23 mouse cellular contexts compared by ENCODE assay signal in genomic region chr16:18672027-18672426, GRCm38 (mm10). TPM values are rescaled to one million over a fixed set of nuclear protein-coding genes. Genes with fewer than 3 reads are reported as not detected.
DNase-seq lines count a peak whose midpoint lies in the region; ATAC-seq and TF ChIP-seq lines count a peak whose summit lies in the region.
"Had no signal": no experiment of that assay in that cellular context is flagged by ENCODE, and none has a peak within 500 bp of the region (broad histone marks: within the 10 kb centered on the region; RNA-seq: fewer than 3 reads in every experiment).

No protein-coding gene starts in this region.

- no peak for TF ChIP-seq CTCF in heart, adult 2 months (IDR thresholded peaks at IDR 0.05)
- TF ChIP-seq CTCF in CH12.LX (conservative IDR thresholded peaks at IDR 0.05 in 1 of 2, IDR thresholded peaks at IDR 0.05 in 1 of 2; ENCODE audit: low read depth in 2 of 2, low read length in 2 of 2), result no peak

- no peak overlapping the region for H3K9ac ChIP-seq in heart, embryonic 11.5 days (ENCODE audit: low read depth, low read length)
- H3K9ac ChIP-seq in heart, adult 2 months (ENCODE audit: low read depth, low read length), result no peak overlapping the region
- H3K9ac ChIP-seq in CH12.LX (ENCODE audit: insufficient read depth, low read depth), result no peak overlapping the region

- TF ChIP-seq POLR2A in heart, adult 2 months (IDR thresholded peaks at IDR 0.05; ENCODE audit: insufficient read depth, low read depth, low read length), result no peak
- no peak for TF ChIP-seq POLR2A in CH12.LX (IDR thresholded peaks at IDR 0.05; ENCODE audit: low read depth, low read length)

- H3K36me3 ChIP-seq in heart, embryonic 11.5 days (ENCODE audit: control insufficient read depth, insufficient read depth, low read length), result no peaks in the 10 kb centered on the region
- H3K36me3 ChIP-seq in heart, embryonic 10.5 days, result no peaks in the 10 kb centered on the region
- H3K36me3 ChIP-seq in heart, adult 2 months (ENCODE audit: control insufficient read depth, insufficient read depth, low read length), result no peaks in the 10 kb centered on the region
- H3K36me3 ChIP-seq in CH12.LX (replicated peaks in 1 of 2; ENCODE audit: control insufficient read depth in 1 of 2, insufficient read depth in 1 of 2, low read length in 1 of 2), result no peaks in the 10 kb centered on the region
- H3K36me3 ChIP-seq: G1E had no signal

- in situ Hi-C loops in CH12.LX (cut with MboI; ENCODE audit: low pct_ligation_motif_present, low pct_unique_long_range_greater_than_20kb, low sequenced_read_pairs), result no loop called here

- H3K4me1 ChIP-seq in heart, embryonic 11.5 days (ENCODE audit: control insufficient read depth, insufficient read depth, low read length), result no peaks in the 10 kb centered on the region
- no peaks in the 10 kb centered on the region for H3K4me1 ChIP-seq in heart, embryonic 10.5 days
- H3K4me1 ChIP-seq in heart, adult 2 months (ENCODE audit: control insufficient read depth, insufficient read depth, low read length), result no peaks in the 10 kb centered on the region
- H3K4me1 ChIP-seq in CH12.LX (ENCODE audit: control insufficient read depth in 1 of 2, insufficient read depth in 2 of 2), result peaks cover 16 to 23% of the 10 kb centered on the region in 2 experiments

- DNase-seq in heart, adult 11 months, result peak; percentile 11
- peak; percentile 58 for DNase-seq in heart, embryonic 10.5 days (ENCODE audit: low spot score)
- no peak for DNase-seq in heart, adult 2 months
- DNase-seq in CH12.LX (ENCODE audit: extremely low read depth) (no peak), liver (no peak)
- DNase-seq: adrenal gland, adult 2 months; adrenal gland, adult 8-10 months; adrenal gland, postnatal 10 days; adrenal gland, postnatal 14 days; adrenal gland, postnatal 25 days; adrenal gland, postnatal 36 days; B cell, adult 2 months; cerebellum, adult 11 months; cerebellum, adult 11-12 months; cerebellum, adult 18-20 months; cerebellum, adult 2 months had no signal

- no peaks in the 10 kb centered on the region for H3K27me3 ChIP-seq in heart, embryonic 11.5 days (ENCODE audit: control insufficient read depth, insufficient read depth, low read length)
- 0 out of 2 replicates have a peak, but pooled peaks cover 7% of the 10 kb centered on the region for H3K27me3 ChIP-seq in heart, embryonic 10.5 days (ENCODE audit: insufficient read depth, poor library complexity, severe bottlenecking)
- no peaks in the 10 kb centered on the region for H3K27me3 ChIP-seq in heart, adult 2 months (ENCODE audit: control insufficient read depth, insufficient read depth, low read length)
- no peaks in the 10 kb centered on the region for H3K27me3 ChIP-seq in CH12.LX (replicated peaks)
- H3K27me3 ChIP-seq: Patski had no signal

- H3K9me3 ChIP-seq in heart, embryonic 11.5 days (replicated peaks; ENCODE audit: control insufficient read depth, low read length), result no peaks in the 10 kb centered on the region
- no peaks in the 10 kb centered on the region for H3K9me3 ChIP-seq in heart, embryonic 10.5 days
- H3K9me3 ChIP-seq in CH12.LX (replicated peaks; ENCODE audit: low read length), result no peaks in the 10 kb centered on the region
- H3K9me3 ChIP-seq: G1E had no signal

- dilution Hi-C loops in CH12.LX (cut with MboI; ENCODE audit: extremely low pct_ligation_motif_present, extremely low pct_unique_long_range_greater_than_20kb, low sequenced_read_pairs), result no loop called here

- H3K4me3 ChIP-seq in heart, embryonic 11.5 days (ENCODE audit: low read depth, low read length), result no peak overlapping the region
- no peak overlapping the region for H3K4me3 ChIP-seq in heart, embryonic 10.5 days
- H3K4me3 ChIP-seq in heart, adult 2 months, result no peak overlapping the region
- no peak overlapping the region for H3K4me3 ChIP-seq in CH12.LX (replicated peaks in 1 of 3; ENCODE audit: low read depth in 2 of 3, low read length in 2 of 3, poor library complexity in 1 of 3)

- H3K27ac ChIP-seq in heart, embryonic 11.5 days (ENCODE audit: low read depth, low read length), result no peak overlapping the region
- H3K27ac ChIP-seq in heart, embryonic 10.5 days, result no peak overlapping the region
- H3K27ac ChIP-seq in heart, adult 2 months, result no peak overlapping the region
- no peak overlapping the region for H3K27ac ChIP-seq in CH12.LX (ENCODE audit: insufficient read depth, low read depth)

- no peak overlapping the region for H3K4me2 ChIP-seq in heart, embryonic 11.5 days
- H3K4me2 ChIP-seq in CH12.LX (ENCODE audit: insufficient read depth, low read depth, poor library complexity, severe bottlenecking), result no peak overlapping the region

- H3K79me2 ChIP-seq in heart, adult 2 months (replicated peaks; ENCODE audit: control insufficient read depth, insufficient read depth, low read length), result no peaks in the 10 kb centered on the region
- no peaks in the 10 kb centered on the region for H3K79me2 ChIP-seq in CH12.LX (replicated peaks; ENCODE audit: control insufficient read depth, extremely low read depth, insufficient read depth, poor library complexity, severe bottlenecking)

- intact Hi-C loops in heart, adult 2 months (cut with DNase I), result no loop called here

- TF ChIP-seq RAD21 in CH12.LX (IDR thresholded peaks at IDR 0.05; ENCODE audit: low read depth, low read length), result no peak

- TF ChIP-seq EP300 in heart, adult 2 months (IDR thresholded peaks at IDR 0.05; ENCODE audit: insufficient read depth, low read depth, low read length), result no peak
- TF ChIP-seq EP300 in CH12.LX (IDR thresholded peaks at IDR 0.05; ENCODE audit: low read length), result no peak

- 44% methylated on average over 5 of the region's 5 CpGs for WGBS in heart, embryonic 11.5 days (ENCODE audit: insufficient replicate concordance)
- 61% methylated on average over 5 of the region's 5 CpGs for WGBS in heart, embryonic 10.5 days
- 55% methylated on average over 5 of the region's 5 CpGs for WGBS in heart, adult 2 months

- no peak for ATAC-seq in heart, embryonic 11.5 days (replicated peaks; ENCODE audit: insufficient number of reproducible peaks, low FRiP score, low TSS enrichment)
- ATAC-seq: activated CD4-positive, CD25-positive, alpha-beta regulatory T cell, adult 4 months; CD4-positive, CD25-positive, alpha-beta regulatory T cell, adult 4 months; Patski had no signal

TF ChIP-seq in CH12.LX, 34 proteins besides CTCF, POLR2A, EP300 and RAD21:
- TF ChIP-seq GABPA (IDR thresholded peaks at IDR 0.05; ENCODE audit: insufficient replicate concordance, low read depth, low read length) (no peak), E2F4 (IDR thresholded peaks at IDR 0.05; ENCODE audit: insufficient replicate concordance, low read depth, low read length) (no peak), JUN (IDR thresholded peaks at IDR 0.05; ENCODE audit: insufficient read depth, low read depth, low read length) (no peak), ZNF384 (IDR thresholded peaks at IDR 0.05; ENCODE audit: low read depth, low read length) (peak; percentile 67), MYC (IDR thresholded peaks at IDR 0.05; ENCODE audit: low read depth, low read length) (0 out of 2 replicates have a peak, but pooled peaks have one; percentile 24)
TF ChIP-seq in CH12.LX: peak in this region for 2.

RNA-seq across cellular contexts. Expression of gene Sept5, which starts 42.3 kb away (rescaled TPM):
- polyA plus RNA-seq in heart, embryonic 11.5 days (2014; fragmentation: Nextera tagmentation; extraction: Ambion mirVana), result 6.2 and 8.3 TPM in 2 replicates
- 4.3 and 11.7 TPM in 2 replicates for polyA plus RNA-seq in heart, embryonic 10.5 days (2016; fragmentation: Nextera tagmentation; extraction: Ambion mirVana)
- 1 to 10 TPM; 3.2 to 5.6 TPM for total RNA-seq in heart, adult 2 months (2021)
- 7.1 and 7.3 TPM in 2 replicates for polyA plus RNA-seq in heart, adult 2 months (2012; rRNA removed)
- total RNA-seq in CH12.LX (2012; rRNA removed) (1.8 and 3.9 TPM in 2 replicates), CH12.LX (2014; rRNA removed) (0.20 and 0.63 TPM in 2 replicates)
- polyA plus RNA-seq in CH12.LX (2012; ENCODE audit: insufficient read length, low read depth), result 0.35 and 0.56 TPM in 2 replicates
- polyA plus RNA-seq: G1E had no signal

RNA-seq across cellular contexts. Expression of gene Gm49601, which starts 45.8 kb away (rescaled TPM):
- 0.73 and 1.0 TPM in 2 replicates for polyA plus RNA-seq in heart, embryonic 11.5 days (2014; fragmentation: Nextera tagmentation; extraction: Ambion mirVana)
- 0.26 and 1.1 TPM in 2 replicates for polyA plus RNA-seq in heart, embryonic 10.5 days (2016; fragmentation: Nextera tagmentation; extraction: Ambion mirVana)
- total RNA-seq in heart, adult 2 months (2021), result 1 to 10 TPM; 1.1 TPM
- 3.1 and 4.9 TPM in 2 replicates for polyA plus RNA-seq in heart, adult 2 months (2012; rRNA removed)
- total RNA-seq in CH12.LX (2012; rRNA removed), result 0.71 and 1.4 TPM in 2 replicates
- not detected in 2 replicates for total RNA-seq in CH12.LX (2014; rRNA removed)
- 0.46 TPM in 1 of 2 replicates, not detected in the other for polyA plus RNA-seq in CH12.LX (2012; ENCODE audit: insufficient read length, low read depth)
- polyA plus RNA-seq: activated CD4-positive, CD25-positive, alpha-beta regulatory T cell, adult 4 months; CD4-positive, CD25-positive, alpha-beta regulatory T cell, adult 4 months; G1E had no signal

RNA-seq across cellular contexts. Expression of gene Gp1bb, which starts 49.8 kb away (rescaled TPM):
- polyA plus RNA-seq in heart, embryonic 11.5 days (2014; fragmentation: Nextera tagmentation; extraction: Ambion mirVana), result 8.3 and 8.6 TPM in 2 replicates
- polyA plus RNA-seq in heart, embryonic 10.5 days (2016; fragmentation: Nextera tagmentation; extraction: Ambion mirVana), result 6.0 and 7.4 TPM in 2 replicates
- total RNA-seq in heart, adult 2 months (2021), result 1 to 10 TPM in 1 of 2 experiments, under 1 TPM in 1; 0.86 to 3.5 TPM
- 1.3 and 5.6 TPM in 2 replicates for polyA plus RNA-seq in heart, adult 2 months (2012; rRNA removed)
- total RNA-seq in CH12.LX (2012; rRNA removed) (not detected in 2 replicates), CH12.LX (2014; rRNA removed) (not detected in 2 replicates)
- not detected in 2 replicates for polyA plus RNA-seq in CH12.LX (2012; ENCODE audit: insufficient read length, low read depth)
- total RNA-seq: adrenal gland, adult 18-20 months; adrenal gland, adult 2 months; adrenal gland, adult 8-10 months; adrenal gland, postnatal 25 days; ES-E14 had no signal
- polyA plus RNA-seq: activated CD4-positive, CD25-positive, alpha-beta regulatory T cell, adult 4 months; CD4-positive, CD25-positive, alpha-beta regulatory T cell, adult 4 months had no signal

Comparison
In these comparisons a context has a peak if more than half of its experiments do, and no peak if none do; other contexts are left out.
1. DNase-seq: peak in heart, adult 11 months (single experiment) and heart, embryonic 10.5 days (single experiment); none in heart, adult 2 months (0 of 2), CH12.LX (single experiment) and liver (single experiment).